Mouse (Mus musculus) thymus, adult 2 months (tissue): ENCODE measurements at regions not wholly inside any gene's neighbourhood (a gene's known extent, or its start where the extent isn't known, plus 50 kb on each side); places are given as distances from the start of the nearest gene placed in this dataset.

Experiments
- DNase-seq: peaks from one replicate; pipeline ENCODE4 v3.0.0; 2021
- H3K27ac ChIP-seq: fragments of 200-500 bp; 2 replicates; pipeline ENCODE4 v1.5.1; 2012; ENCODE audit warnings: low read length, control low read depth; ENCODE audit not compliant: control insufficient read depth, insufficient read depth
- H3K27me3 ChIP-seq: fragments of 200-500 bp; 2 replicates; pipeline ENCODE4 v1.6.1; 2012; ENCODE audit warnings: mild to moderate bottlenecking, low read length, moderate library complexity, mixed read lengths; ENCODE audit not compliant: control insufficient read depth, insufficient read depth
- H3K36me3 ChIP-seq: fragments of 200-500 bp; 2 replicates; pipeline ENCODE4 v1.6.1; 2012; ENCODE audit warnings: mild to moderate bottlenecking, low read length, moderate library complexity; ENCODE audit not compliant: control insufficient read depth, insufficient read depth
- H3K4me1 ChIP-seq: fragments of 200-500 bp; replicated peaks from 2 replicates; pipeline ENCODE4 v1.6.1; 2012; ENCODE audit warnings: low read length; ENCODE audit not compliant: control insufficient read depth, insufficient read depth
- H3K4me3 ChIP-seq: fragments of 200-500 bp; 2 replicates; pipeline ENCODE4 v1.5.1; 2012; ENCODE audit warnings: mild to moderate bottlenecking, low read length, control low read depth, moderate library complexity; ENCODE audit not compliant: control insufficient read depth, insufficient read depth
- CTCF ChIP-seq: fragments of 200-500 bp; IDR thresholded peaks from 2 replicates; pipeline ENCODE4 v1.5.1; 2012; ENCODE audit warnings: mild to moderate bottlenecking, control low read depth, low read length, moderate library complexity, borderline replicate concordance; ENCODE audit not compliant: control insufficient read depth, poor library complexity, insufficient read depth; ENCODE audit errors: extremely low read depth
- POLR2A ChIP-seq: fragments of 200-500 bp; IDR thresholded peaks from 2 replicates; pipeline ENCODE4 v1.6.1; 2012; ENCODE audit warnings: mild to moderate bottlenecking, low read length, control low read depth, moderate library complexity; ENCODE audit not compliant: control insufficient read depth, poor library complexity, insufficient read depth; ENCODE audit errors: extremely low read depth
- WGBS: fragments of 180-500 bp; shearing (Covaris S2); methylation state at CpG from one replicate; pipeline ENCODE4 v1.1.7; 2018; 5-methylcytosine and 5-hydroxymethylcytosine counted together

GRCm38 (mm10) chr1:183504103-183504841 lies 86.3 kb downstream of the Hhipl2 start:
- no peaks in the 10 kb centered on the region for H3K27me3 ChIP-seq
- 96% methylated on average over 14 of the region's 14 CpGs for WGBS
- no peak overlapping the region for H3K27ac ChIP-seq
- no peak overlapping the region for H3K4me3 ChIP-seq
- H3K4me1 ChIP-seq, result no peaks in the 10 kb centered on the region
- DNase-seq, result no peak
- no peak for TF ChIP-seq CTCF
- TF ChIP-seq POLR2A, result no peak
- H3K36me3 ChIP-seq, result no peaks in the 10 kb centered on the region

GRCm38 (mm10) chr1:183507893-183508292 lies 89.9 kb downstream of the Hhipl2 start:
- DNase-seq, result no peak
- no peak overlapping the region for H3K27ac ChIP-seq
- no peaks in the 10 kb centered on the region for H3K27me3 ChIP-seq
- TF ChIP-seq CTCF (no peak), POLR2A (no peak)
- no peak overlapping the region for H3K4me3 ChIP-seq
- no peaks in the 10 kb centered on the region; the same call in 1 of the 2 replicates for H3K4me1 ChIP-seq
- 98% methylated on average over 2 of the region's 2 CpGs for WGBS
- H3K36me3 ChIP-seq, result no peaks in the 10 kb centered on the region

GRCm38 (mm10) chr1:183510759-183511158 lies 92.7 kb downstream of the Hhipl2 start:
- H3K4me1 ChIP-seq, result no peaks in the 10 kb centered on the region; the same call in 1 of the 2 replicates
- H3K27ac ChIP-seq, result no peak overlapping the region
- WGBS, result 34% methylated on average over 10 of the region's 10 CpGs
- H3K27me3 ChIP-seq, result no peaks in the 10 kb centered on the region
- H3K4me3 ChIP-seq, result no peak overlapping the region
- no peak for TF ChIP-seq CTCF
- no peak for TF ChIP-seq POLR2A
- DNase-seq, result no peak
- no peaks in the 10 kb centered on the region for H3K36me3 ChIP-seq

- no peaks in the 10 kb centered on the region; the same call in 1 of the 2 replicates for H3K4me1 ChIP-seq
- no peak overlapping the region for H3K4me3 ChIP-seq
- no peak for DNase-seq
- no peaks in the 10 kb centered on the region for H3K27me3 ChIP-seq
- TF ChIP-seq POLR2A (no peak), CTCF (no peak)
- 92% methylated on average over 3 of the region's 3 CpGs for WGBS
- H3K27ac ChIP-seq, result no peak overlapping the region
- H3K36me3 ChIP-seq, result no peaks in the 10 kb centered on the region
These were observed 95.9 kb downstream of the Hhipl2 start for GRCm38 (mm10) chr1:183513876-183514275.

GRCm38 (mm10) chr1:183514281-183514983 lies 96.4 kb downstream of the Hhipl2 start:
- Histone ChIP-seq H3K4me3 (no peak overlapping the region), H3K4me1 (no peaks in the 10 kb centered on the region; the same call in 1 of the 2 replicates), H3K36me3 (no peaks in the 10 kb centered on the region), H3K27me3 (no peaks in the 10 kb centered on the region), H3K27ac (no peak overlapping the region)
- WGBS, result 89% methylated on average over 15 of the region's 15 CpGs
- DNase-seq, result no peak
- no peak for TF ChIP-seq CTCF
- TF ChIP-seq POLR2A, result no peak

GRCm38 (mm10) chr1:183514984-183515287 lies 96.9 kb downstream of the Hhipl2 start:
- Histone ChIP-seq H3K4me3 (no peak overlapping the region), H3K4me1 (no peaks in the 10 kb centered on the region; the same call in 1 of the 2 replicates), H3K36me3 (no peaks in the 10 kb centered on the region), H3K27ac (no peak overlapping the region), H3K27me3 (no peaks in the 10 kb centered on the region)
- no peak for TF ChIP-seq POLR2A
- no peak for TF ChIP-seq CTCF
- 76% methylated on average over 2 of the region's 2 CpGs for WGBS
- DNase-seq, result no peak
